Comparison of ENCODE assay signal across 16 mouse cellular contexts in the genomic region with DNA sequence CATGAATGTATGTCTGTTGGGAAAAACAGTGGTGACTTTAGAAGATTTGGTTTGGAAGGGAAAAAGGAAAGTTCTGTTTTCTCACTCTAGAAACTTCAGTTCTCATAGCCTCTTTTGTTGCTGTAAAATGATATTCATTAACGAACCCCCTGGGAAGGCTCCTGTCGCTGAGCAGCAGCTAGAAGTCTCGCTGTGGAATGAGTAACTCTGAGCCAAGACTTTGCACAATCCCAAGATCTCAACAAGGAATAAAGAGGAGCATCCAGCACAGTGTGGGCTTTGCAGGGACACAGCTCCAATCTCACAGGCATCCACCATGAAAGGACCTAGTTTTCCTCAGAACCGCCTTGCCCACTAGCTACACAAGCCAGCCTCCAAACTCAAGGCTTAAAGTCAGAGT.
DNase-seq lines count a peak whose midpoint lies in the region; ATAC-seq and TF ChIP-seq lines count a peak whose summit lies in the region.
"Had no signal": no experiment of that assay in that cellular context is flagged by ENCODE, and none has a peak within 500 bp of the region (broad histone marks: within the 10 kb centered on the region; RNA-seq: fewer than 3 reads in every experiment).

No protein-coding gene starts in this region.

- no peak overlapping the region for H3K4me3 ChIP-seq in hindbrain, embryonic 10.5 days
- H3K4me3 ChIP-seq in hindbrain, embryonic 11.5 days (ENCODE audit: low read depth, low read length): no peak overlapping the region
- no peak overlapping the region for H3K4me3 ChIP-seq in forebrain, embryonic 16.5 days (replicated peaks; ENCODE audit: low read length)
- H3K4me3 ChIP-seq in midbrain, embryonic 14.5 days (replicated peaks; ENCODE audit: low read depth, low read length): no peak overlapping the region
- H3K4me3 ChIP-seq: limb, embryonic 13.5 days had no signal

- H3K27me3 ChIP-seq in hindbrain, embryonic 10.5 days (ENCODE audit: insufficient read depth, poor library complexity, severe bottlenecking): no peaks in the 10 kb centered on the region
- H3K27me3 ChIP-seq in hindbrain, embryonic 11.5 days (ENCODE audit: control insufficient read depth, insufficient read depth, low read length): no peaks in the 10 kb centered on the region
- no peaks in the 10 kb centered on the region for H3K27me3 ChIP-seq in forebrain, embryonic 16.5 days (replicated peaks; ENCODE audit: control insufficient read depth, insufficient read depth, low read length)
- no peaks in the 10 kb centered on the region for H3K27me3 ChIP-seq in midbrain, embryonic 14.5 days (ENCODE audit: control insufficient read depth, insufficient read depth, low read length)
- H3K27me3 ChIP-seq: CH12.LX, Patski had no signal

- H3K4me1 ChIP-seq in hindbrain, embryonic 10.5 days (replicated peaks): peaks cover 50% of the 10 kb centered on the region
- H3K4me1 ChIP-seq in hindbrain, embryonic 11.5 days (replicated peaks; ENCODE audit: control insufficient read depth, insufficient read depth, low read length): peaks cover 11% of the 10 kb centered on the region
- peaks cover 30% of the 10 kb centered on the region for H3K4me1 ChIP-seq in forebrain, embryonic 16.5 days (replicated peaks; ENCODE audit: control insufficient read depth, insufficient read depth, low read length)
- H3K4me1 ChIP-seq in midbrain, embryonic 14.5 days (ENCODE audit: control insufficient read depth, insufficient read depth, low read length): peaks cover 35% of the 10 kb centered on the region

- no peak overlapping the region for H3K4me2 ChIP-seq in hindbrain, embryonic 11.5 days (replicated peaks; ENCODE audit: low read depth, low read length)
- H3K4me2 ChIP-seq in forebrain, embryonic 16.5 days (ENCODE audit: low read length): no peak overlapping the region
- no peak overlapping the region for H3K4me2 ChIP-seq in midbrain, embryonic 14.5 days (ENCODE audit: low read length)
- H3K4me2 ChIP-seq: limb, embryonic 13.5 days had no signal

- TF ChIP-seq CTCF in brain, embryonic 14.5 days (IDR thresholded peaks at IDR 0.05; ENCODE audit: borderline replicate concordance, extremely low read depth, insufficient read depth, insufficient read length): no peak

- no peak for ATAC-seq in hindbrain, embryonic 11.5 days (ENCODE audit: low FRiP score)
- no peak for ATAC-seq in forebrain, embryonic 16.5 days
- ATAC-seq in midbrain, embryonic 14.5 days (ENCODE audit: low FRiP score, low TSS enrichment): no peak
- ATAC-seq: Patski had no signal

- DNase-seq in hindbrain, embryonic 10.5 days (ENCODE audit: low spot score): no peak
- DNase-seq in hindbrain, embryonic 11.5 days (ENCODE audit: low spot score): no peak
- peak; percentile 67 for DNase-seq in brain, embryonic 14.5 days (ENCODE audit: low read depth)
- DNase-seq in midbrain, embryonic 14.5 days: peak; percentile 49
- DNase-seq in embryo, embryonic 9.5 days (ENCODE audit: extremely low spot score): no peak
- no peak for DNase-seq in cerebellum, adult 18-20 months
- DNase-seq: adrenal gland, postnatal 25 days; cerebellum, adult 11 months; gastrocnemius, postnatal 14 days; kidney, adult 2 months; lung, adult 2 months; retina, postnatal 1 day had no signal

- WGBS in hindbrain, embryonic 10.5 days: 53% methylated on average over 4 of the region's 4 CpGs
- 49% methylated on average over 4 of the region's 4 CpGs for WGBS in hindbrain, embryonic 11.5 days
- WGBS in forebrain, embryonic 16.5 days: 25% methylated on average over 4 of the region's 4 CpGs
- 45% methylated on average over 4 of the region's 4 CpGs for WGBS in midbrain, embryonic 14.5 days

- peak overlapping the region; percentile 89 for H3K27ac ChIP-seq in hindbrain, embryonic 10.5 days
- H3K27ac ChIP-seq in hindbrain, embryonic 11.5 days (ENCODE audit: low read depth, low read length): no peak overlapping the region
- H3K27ac ChIP-seq in forebrain, embryonic 16.5 days (ENCODE audit: low read length): peak overlapping the region; percentile 12; the same call in 1 of the 2 replicates
- 0 out of 2 replicates have a peak overlapping the region, but pooled peaks have one; percentile 43 for H3K27ac ChIP-seq in midbrain, embryonic 14.5 days (replicated peaks; ENCODE audit: low read depth, low read length)
- H3K27ac ChIP-seq: limb, embryonic 13.5 days had no signal

- no peaks in the 10 kb centered on the region for H3K36me3 ChIP-seq in hindbrain, embryonic 10.5 days
- H3K36me3 ChIP-seq in hindbrain, embryonic 11.5 days (ENCODE audit: control insufficient read depth, insufficient read depth, low read length): no peaks in the 10 kb centered on the region
- H3K36me3 ChIP-seq in forebrain, embryonic 16.5 days (ENCODE audit: control insufficient read depth, insufficient read depth): no peaks in the 10 kb centered on the region
- H3K36me3 ChIP-seq in midbrain, embryonic 14.5 days (ENCODE audit: control insufficient read depth, insufficient read depth, low read length): no peaks in the 10 kb centered on the region
- H3K36me3 ChIP-seq: limb, embryonic 13.5 days had no signal

- no peak overlapping the region for H3K9ac ChIP-seq in hindbrain, embryonic 11.5 days (ENCODE audit: low read depth, low read length)
- no peak overlapping the region for H3K9ac ChIP-seq in forebrain, embryonic 16.5 days (replicated peaks; ENCODE audit: low read depth, low read length)
- H3K9ac ChIP-seq in midbrain, embryonic 14.5 days (replicated peaks; ENCODE audit: low read length): no peak overlapping the region
- H3K9ac ChIP-seq: limb, embryonic 13.5 days had no signal

- H3K9me3 ChIP-seq in hindbrain, embryonic 10.5 days: no peaks in the 10 kb centered on the region
- no peaks in the 10 kb centered on the region for H3K9me3 ChIP-seq in hindbrain, embryonic 11.5 days (ENCODE audit: control insufficient read depth, low read length)
- no peaks in the 10 kb centered on the region for H3K9me3 ChIP-seq in forebrain, embryonic 16.5 days (ENCODE audit: control insufficient read depth, low read length)
- no peaks in the 10 kb centered on the region for H3K9me3 ChIP-seq in midbrain, embryonic 14.5 days (ENCODE audit: control insufficient read depth, low read length)
- H3K9me3 ChIP-seq: limb, embryonic 13.5 days had no signal

- no peak for TF ChIP-seq POLR2A in brain, embryonic 14.5 days (IDR thresholded peaks at IDR 0.05; ENCODE audit: borderline replicate concordance, extremely low read depth, insufficient read depth, insufficient read length, poor library complexity, severe bottlenecking)

Comparison
In these comparisons a context has a peak if more than half of its experiments do, and no peak if none do; other contexts are left out.
1. DNase-seq: peak in brain, embryonic 14.5 days (single experiment) and midbrain, embryonic 14.5 days (single experiment); none in hindbrain, embryonic 10.5 days (single experiment), hindbrain, embryonic 11.5 days (single experiment), embryo, embryonic 9.5 days (single experiment) and cerebellum, adult 18-20 months (0 of 2).